Mouse (Mus musculus) regulatory T cell (primary cell): ENCODE data around the gene 4933405L10Rik.

Experiments used
- in situ Hi-C: fragments of 300-600 bp; cut with MboI, MseI; formaldehyde crosslinking; loops from one replicate; pipeline ENCODE4 v1.15.1; 2025; ENCODE audit warnings: high pct_unique_total_duplicates

4933405L10Rik gene

GRCm38 (mm10) chr8:105753916-105754315 is 46.5 kb downstream of the 4933405L10Rik start:
- in situ Hi-C loops, result no loop called here

DNA sequence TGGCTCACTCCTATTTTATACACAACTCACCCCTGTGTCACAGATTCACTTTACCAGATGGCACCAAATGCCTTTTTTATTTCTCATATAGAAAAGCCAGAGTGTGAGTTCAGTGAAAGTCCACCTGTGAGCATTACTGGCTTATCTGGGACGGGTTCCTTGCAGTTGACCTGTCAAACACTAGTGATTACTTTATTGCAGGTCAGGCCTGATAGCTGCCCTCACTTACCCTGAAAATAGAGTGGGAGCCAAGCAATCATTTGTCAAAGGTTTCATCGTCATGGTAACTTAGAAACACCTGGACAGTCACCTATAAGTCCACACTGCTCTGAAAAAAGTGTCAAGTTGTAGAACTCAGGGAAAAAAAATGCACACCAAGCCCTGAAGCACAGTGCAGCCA is 47.2 kb downstream of the 4933405L10Rik start:
- in situ Hi-C loops, result no loop called here

DNA sequence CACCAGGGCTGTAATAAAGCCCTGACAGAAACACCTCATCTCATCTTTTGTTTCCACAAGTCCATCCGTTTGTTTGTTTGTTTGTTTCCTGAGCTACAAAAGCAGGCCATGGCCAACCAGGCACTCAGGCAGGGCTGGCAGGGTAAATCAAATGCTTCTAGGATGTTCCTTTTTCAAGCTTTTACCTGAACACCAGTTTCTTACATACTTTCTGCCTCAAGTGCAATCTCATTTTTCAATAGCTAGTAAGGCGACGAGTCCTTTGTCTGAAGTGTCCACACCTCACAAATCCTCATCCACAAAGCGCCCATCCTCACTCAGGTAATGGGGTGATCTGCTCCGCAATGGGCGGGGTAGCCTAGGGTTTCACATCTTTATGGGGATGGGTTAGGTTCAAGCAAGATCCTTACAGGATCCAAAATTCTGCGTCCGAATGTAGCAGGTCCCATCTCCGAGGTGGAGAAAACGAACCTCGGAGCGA is 50.4 kb downstream of the 4933405L10Rik start:
- in situ Hi-C loops, result no loop called here

- in situ Hi-C loops, result no loop called here
These were observed 51.0 kb downstream of the 4933405L10Rik start, which contains the start of gene Gfod2 for GRCm38 (mm10) chr8:105758277-105759108. Gfod2 (minus strand) TSS chr8:105758664.
